Mouse (Mus musculus) telencephalon, adult 2 months (tissue): ENCODE data around the gene Slc35f2.
A peak's percentile ranks its signal among the peaks of the same experiment; 100 is the strongest.

ENCODE experiments used
- DNase-seq: peaks from one replicate; pipeline ENCODE4 v3.0.0-alpha.2; 2011; ENCODE audit warnings: low read depth, low spot score

The Slc35f2 gene

DNA sequence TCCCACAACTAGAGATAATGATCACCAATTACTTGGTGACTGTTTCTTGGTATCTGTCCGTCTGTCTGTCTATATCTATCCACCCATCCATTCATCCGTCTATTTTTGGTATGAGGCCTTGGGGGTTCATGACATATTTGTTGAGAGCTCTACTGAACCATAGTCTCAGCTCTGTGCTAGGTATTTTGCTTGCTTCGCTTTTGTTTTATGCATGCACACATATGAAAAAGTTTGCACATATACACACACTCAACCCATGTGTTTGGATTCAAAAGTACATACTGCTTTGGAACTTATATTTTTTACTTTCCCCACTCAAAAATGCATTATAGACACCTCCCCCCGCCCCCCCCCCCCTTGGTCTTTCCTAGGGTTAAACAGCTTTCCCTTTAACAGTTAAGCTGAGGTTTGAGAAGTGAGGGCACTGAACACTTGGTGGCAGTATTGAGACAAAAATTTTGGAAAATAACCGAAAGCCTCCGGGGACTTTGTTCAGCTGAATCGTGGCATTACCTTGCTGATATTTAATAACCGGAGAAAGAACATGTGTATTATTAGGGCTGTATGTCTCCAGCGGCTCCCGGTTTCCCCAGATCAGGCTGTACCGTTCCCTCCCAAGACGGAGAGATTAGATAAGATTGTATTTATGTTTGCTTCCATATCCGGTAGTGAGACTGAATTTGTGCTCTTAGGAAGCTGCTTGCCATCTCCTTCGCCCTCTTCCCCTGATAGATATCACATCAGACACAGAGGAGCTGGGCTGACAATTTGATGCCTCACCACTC is 57.9 kb downstream of the Slc35f2 start:
- DNase-seq = peak; percentile 68

DNA sequence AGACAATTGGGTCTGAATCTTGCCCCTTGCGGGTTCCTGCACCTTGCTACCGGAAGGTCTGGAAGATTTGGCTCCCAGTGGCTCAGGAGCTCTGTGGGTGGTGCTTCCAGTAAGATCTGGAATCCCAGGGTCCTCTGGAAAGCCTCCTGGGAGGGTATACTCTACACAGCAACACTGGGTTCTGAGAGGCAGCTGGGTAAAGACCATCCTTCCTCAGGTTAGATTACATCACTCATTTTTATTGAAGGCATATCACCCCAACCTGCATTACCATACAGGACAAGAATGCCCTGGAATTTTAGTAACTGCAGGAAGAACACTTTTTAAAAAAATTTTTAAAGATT is 58.5 kb downstream of the Slc35f2 start:
- no peak for DNase-seq

DNA sequence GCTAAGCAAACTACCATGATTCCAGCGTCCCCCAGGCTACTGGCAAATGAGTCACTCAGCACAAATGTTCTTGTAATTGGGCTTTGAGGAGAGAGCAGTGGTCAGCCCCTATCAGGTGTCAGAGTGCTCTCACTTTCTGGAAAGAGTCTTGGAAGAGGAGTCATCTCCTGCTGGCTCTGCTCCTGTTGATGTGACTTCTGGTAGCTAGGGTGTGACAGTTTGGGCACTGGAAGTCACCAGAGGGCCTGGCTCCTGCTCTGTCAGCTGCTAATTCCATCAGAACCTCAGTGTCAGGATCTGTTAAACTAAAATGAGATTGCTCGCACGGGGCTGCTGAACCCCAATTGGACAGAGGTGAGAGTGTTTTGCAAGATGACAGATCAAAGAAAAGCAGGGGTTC is 63.7 kb downstream of the Slc35f2 start:
- no peak for DNase-seq

DNA sequence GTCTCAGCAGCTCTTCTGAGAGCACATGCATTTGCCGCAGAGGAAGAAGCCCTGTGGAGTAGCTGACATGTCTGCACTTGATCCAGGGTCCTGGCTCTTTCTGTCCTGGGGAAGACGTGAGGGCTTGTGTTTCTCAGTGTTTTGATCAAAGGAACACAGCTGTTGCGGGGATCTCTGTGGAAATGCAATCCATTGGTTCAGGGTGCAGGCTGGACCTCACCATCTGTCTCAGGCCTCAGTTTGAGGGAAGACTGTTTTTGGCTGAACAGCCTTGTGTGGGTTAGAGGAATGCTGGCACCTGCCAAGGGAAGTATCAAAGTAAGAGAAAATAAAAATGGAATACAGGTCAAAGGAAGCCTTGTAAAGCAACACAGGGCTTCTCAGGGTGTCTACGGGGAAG is 64.6 kb downstream of the Slc35f2 start:
- DNase-seq = no peak

DNA sequence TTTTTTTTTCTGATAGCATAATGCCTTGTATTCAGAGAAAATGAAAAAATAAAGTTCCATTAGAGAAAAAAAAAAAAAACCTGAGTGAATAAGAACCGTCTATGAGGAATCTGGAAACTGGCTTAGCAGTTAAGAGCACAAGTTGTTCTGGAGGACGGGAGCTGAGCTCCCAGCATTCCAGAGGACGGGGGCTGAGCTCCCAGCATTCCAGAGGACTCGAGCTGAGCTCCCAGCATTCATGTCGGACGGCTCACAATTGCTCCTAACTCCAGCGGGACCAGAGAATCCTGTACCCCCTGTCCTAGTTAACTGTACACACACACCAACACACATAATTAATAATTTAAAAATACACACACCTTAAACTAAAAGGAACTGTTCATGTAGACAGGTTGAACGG is 67.5 kb downstream of the Slc35f2 start:
- no peak for DNase-seq

DNA sequence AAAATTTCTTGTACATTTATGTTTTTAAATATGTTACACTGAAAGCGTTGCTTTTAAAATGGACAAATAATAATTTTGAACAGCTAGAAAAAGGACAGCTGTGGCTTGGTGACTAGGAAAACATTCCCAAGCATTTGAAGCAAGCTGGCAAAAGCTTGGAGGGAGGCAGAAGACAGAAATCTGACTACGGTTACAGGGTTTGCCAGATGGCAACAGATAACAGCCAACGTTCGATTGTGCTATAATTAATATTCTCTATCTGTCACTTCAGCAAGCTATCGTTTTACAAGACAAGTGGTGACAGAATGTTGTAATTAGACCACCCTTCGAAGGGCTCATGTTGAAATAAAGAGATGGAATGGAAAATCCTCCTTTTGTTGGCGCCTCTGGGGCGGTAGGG is 77.2 kb downstream of the Slc35f2 start:
- DNase-seq = no peak

DNA sequence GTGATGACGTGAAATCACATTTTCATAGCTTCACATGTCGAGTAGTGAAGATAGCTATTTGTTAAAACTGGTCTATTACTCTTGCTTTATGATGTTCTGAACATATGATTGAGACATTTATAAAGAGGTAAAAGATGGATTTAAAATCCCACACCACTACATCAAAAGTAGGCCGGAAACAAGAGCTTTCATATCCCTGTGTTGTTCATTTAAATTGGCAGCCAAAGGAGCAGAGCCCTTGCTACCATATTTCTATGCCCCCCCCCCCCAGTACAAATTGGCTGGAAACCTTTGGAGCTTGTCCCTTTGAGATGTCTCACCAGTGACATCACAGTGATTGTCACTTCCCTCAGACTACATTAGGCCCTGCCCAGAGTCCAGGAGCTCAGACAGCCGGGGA is 78.5 kb downstream of the Slc35f2 start, which contains the start of gene Sln:
Gene Sln, plus strand, starts transcription at position 301 of the 400 bp plus-strand sequence.
- DNase-seq = no peak

DNA sequence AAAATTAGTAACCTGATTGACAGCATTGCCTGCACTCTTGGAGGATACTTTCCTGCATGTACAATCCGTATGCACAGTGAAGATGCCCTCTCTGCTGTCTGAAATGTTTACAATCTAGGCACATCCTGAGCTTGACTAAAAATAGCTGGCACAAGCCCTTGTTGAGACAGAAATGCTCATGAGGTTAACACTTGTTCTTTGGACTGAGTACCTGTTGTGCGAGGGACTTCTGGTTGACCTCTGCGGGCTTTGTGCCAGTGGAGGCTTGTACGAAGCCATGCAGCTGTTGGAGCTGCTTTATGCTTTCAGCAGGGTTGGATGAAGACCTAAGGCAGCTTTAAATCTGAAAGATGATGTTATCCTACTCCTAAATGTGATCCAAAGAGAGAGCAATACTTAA is 80.8 kb downstream of the Slc35f2 start:
- DNase-seq = no peak

DNA sequence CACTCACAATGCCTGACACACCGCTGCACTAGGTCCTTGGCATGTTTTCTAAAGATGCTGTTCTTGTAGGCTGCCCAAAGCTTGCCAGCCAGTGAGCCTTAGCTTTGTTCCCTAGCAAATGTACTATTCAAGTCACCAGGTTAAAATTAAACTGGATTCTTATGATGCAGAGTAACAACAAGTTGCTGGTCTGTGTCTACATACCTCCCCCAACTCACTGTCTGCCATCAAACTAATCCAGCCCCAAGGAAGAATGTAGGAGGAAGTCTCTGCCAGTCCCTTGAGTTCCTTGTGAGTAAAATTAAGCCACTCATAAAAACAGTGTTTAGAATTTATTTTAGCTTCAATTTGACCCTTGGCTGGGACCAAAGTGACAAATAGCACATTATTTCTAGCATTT is 82.3 kb downstream of the Slc35f2 start:
- no peak for DNase-seq

DNA sequence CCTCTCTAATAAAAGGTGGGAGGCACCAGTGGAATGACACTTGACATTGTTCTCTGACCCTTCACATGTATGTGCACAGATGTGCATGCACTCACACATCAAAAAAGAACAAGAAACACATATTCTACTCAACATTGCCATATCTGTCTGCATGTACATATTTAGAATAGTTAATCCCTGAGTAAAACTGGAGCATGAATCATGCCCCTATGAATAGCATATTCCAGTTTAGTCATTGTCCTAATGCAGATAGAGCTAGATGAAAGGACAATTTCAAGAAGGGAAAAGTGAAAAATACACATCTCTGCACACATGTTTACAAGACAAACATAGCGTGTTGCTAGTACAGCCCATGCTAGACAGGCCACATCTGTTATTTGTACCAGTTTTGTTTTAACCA is 83.2 kb downstream of the Slc35f2 start:
- DNase-seq = peak; percentile 70

DNA sequence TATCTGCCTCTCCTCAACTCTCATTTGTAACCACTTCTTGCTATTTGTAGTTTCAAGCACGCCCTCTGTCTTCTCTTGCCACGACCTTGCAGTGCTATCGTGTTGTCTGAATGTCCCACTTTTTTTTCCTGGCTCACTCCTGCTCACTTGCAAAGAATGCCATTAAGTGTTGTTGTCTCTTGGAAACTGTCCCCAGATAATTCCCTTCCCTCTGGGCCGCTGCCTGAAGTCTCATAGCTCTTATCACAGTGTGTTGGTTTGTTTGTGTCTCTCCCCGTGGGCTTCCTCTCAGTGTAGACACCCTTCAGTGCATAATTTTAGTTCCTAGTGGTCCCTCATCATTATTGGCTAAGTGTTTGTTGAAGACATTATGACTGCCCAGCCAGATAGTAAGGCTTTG is 86.5 kb downstream of the Slc35f2 start:
- no peak for DNase-seq
